Mouse (Mus musculus) midbrain, embryonic 10.5 days (tissue): Measurements from ENCODE around the gene Gm29797. TPM values are rescaled to one million over a fixed set of nuclear protein-coding genes. Genes with fewer than 3 reads are reported as not detected.

Experiments used
- DNase-seq: peaks from one replicate; pipeline ENCODE4 v3.0.0-alpha.2; 2017; ENCODE audit warnings: low spot score
- H3K27ac ChIP-seq: fragments of 300-500 bp; sonication (generic); replicated peaks from 2 replicates; pipeline ENCODE4 v1.5.1; 2016; ENCODE audit warnings: mild to moderate bottlenecking
- H3K27me3 ChIP-seq: fragments of 300-500 bp; sonication (generic); 2 replicates; pipeline ENCODE4 v1.6.1; 2016; ENCODE audit warnings: low read depth, mild to moderate bottlenecking; ENCODE audit not compliant: poor library complexity, severe bottlenecking
- H3K36me3 ChIP-seq: fragments of 300-500 bp; sonication (generic); 2 replicates; pipeline ENCODE4 v1.6.1; 2016; ENCODE audit warnings: mild to moderate bottlenecking, moderate library complexity
- H3K4me1 ChIP-seq: fragments of 300-500 bp; sonication (generic); 2 replicates; pipeline ENCODE4 v1.6.1; 2016
- H3K4me3 ChIP-seq: fragments of 300-500 bp; sonication (generic); 2 replicates; pipeline ENCODE4 v1.5.1; 2016; ENCODE audit warnings: mild to moderate bottlenecking, moderate library complexity
- H3K9me3 ChIP-seq: fragments of 300-500 bp; sonication (generic); replicated peaks from 2 replicates; pipeline ENCODE4 v1.6.1; 2016; ENCODE audit warnings: mild to moderate bottlenecking
- WGBS: fragments of 180-500 bp; shearing (Covaris S2); methylation state at CpG from one replicate; pipeline ENCODE4 v1.1.7; 2016; 5-methylcytosine and 5-hydroxymethylcytosine counted together
- polyA plus RNA-seq: library from polyadenylated mRNA; unstranded; fragments of >200 nt; fragmentation: Nextera tagmentation; extraction: Ambion mirVana; gene quantifications from 2 replicates; pipeline ENCODE4 v1.2.1, GENCODE M21; 2016

Gm29797 gene
- polyA plus RNA-seq, 1 experiment from 2014 or later, result 0.32 TPM

DNA sequence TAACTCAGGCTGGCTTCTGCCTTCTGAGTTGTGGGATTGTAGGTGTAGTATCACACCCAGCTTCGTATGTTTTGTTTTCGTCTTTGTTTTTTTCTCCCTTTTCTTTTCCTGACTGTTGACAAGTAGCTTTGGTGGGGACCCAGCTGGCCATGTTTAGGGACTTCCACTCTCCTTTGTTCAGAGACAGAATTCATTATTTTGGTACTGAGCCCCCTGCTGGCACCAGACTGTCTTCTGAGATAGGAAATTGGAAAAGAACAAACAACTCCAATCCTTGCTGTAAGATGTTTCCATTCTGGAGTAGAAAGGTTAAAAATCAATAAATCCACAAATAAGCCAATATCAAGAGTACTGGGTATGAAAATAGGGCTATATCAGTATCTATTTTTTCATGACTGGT, 19.6 kb downstream of the Gm29797 start:
- peaks cover 50% of the 10 kb centered on the region for H3K27me3 ChIP-seq
- no peak overlapping the region for H3K4me3 ChIP-seq
- WGBS, result 48% methylated on average over 2 of the region's 2 CpGs
- no peaks in the 10 kb centered on the region for H3K9me3 ChIP-seq
- no peaks in the 10 kb centered on the region for H3K36me3 ChIP-seq
- H3K4me1 ChIP-seq, result peaks cover 68% of the 10 kb centered on the region
- H3K27ac ChIP-seq, result peak overlapping the region; percentile 81
- peak; percentile 32 for DNase-seq

DNA sequence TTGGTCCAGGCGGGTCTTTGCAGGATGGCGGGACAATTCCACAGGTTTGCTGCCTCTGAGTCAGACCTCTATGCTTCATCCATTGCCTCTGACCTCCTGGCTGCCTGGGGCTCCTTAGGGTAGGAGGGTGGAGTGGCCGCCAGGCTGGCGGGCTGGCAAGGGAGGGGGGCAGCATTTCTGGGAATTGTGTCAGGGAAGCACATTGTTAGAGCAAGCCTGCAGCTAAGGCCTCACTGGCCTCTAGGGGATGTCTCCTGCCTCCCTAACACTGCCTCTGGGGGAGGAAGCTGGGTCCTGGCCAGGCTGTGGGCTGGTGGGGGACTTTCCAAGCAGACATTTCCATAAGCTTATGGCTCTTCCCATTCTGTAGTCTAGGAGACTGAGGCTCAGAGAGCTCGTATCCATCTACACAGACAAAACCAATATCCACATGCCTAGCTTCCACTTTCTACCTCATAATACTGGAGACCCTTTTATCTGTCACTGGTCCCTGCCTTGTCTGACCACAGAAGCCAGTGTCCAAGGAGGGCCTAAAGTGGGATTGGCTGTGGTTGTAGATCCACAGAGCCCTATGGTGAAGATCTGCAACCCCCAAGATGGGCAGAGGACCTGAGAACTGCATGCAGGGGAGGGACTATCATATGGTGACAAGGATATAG, 20.4 kb downstream of the Gm29797 start:
- WGBS, result 44% methylated on average over 5 of the region's 5 CpGs
- no peaks in the 10 kb centered on the region for H3K36me3 ChIP-seq
- peaks cover 64% of the 10 kb centered on the region for H3K4me1 ChIP-seq
- H3K9me3 ChIP-seq, result no peaks in the 10 kb centered on the region
- H3K4me3 ChIP-seq, result no peak overlapping the region
- no peak for DNase-seq
- H3K27ac ChIP-seq, result peak overlapping the region; percentile 81
- peaks cover 44% of the 10 kb centered on the region for H3K27me3 ChIP-seq

DNA sequence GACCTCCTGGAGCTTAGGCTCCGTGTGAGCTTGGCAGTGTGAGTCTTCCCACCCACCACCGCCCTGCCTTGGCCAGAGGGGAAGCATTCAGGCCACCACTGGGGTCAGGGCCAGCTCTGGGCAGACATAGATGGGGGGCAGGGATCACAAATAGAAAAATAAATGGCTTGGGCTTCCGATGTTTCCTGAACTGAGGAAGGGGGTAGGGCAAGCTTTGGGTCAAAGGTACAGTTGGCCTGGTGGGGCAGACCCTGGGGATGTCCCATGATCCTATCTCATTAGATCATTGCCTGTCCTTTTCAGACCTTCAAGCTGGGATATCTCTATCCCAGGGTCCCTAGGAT, 20.9 kb downstream of the Gm29797 start:
- Histone ChIP-seq H3K36me3 (no peaks in the 10 kb centered on the region), H3K4me3 (no peak overlapping the region), H3K9me3 (no peaks in the 10 kb centered on the region), H3K27me3 (peaks cover 39% of the 10 kb centered on the region), H3K4me1 (peaks cover 64% of the 10 kb centered on the region), H3K27ac (0 out of 2 replicates have a peak overlapping the region, but pooled peaks have one; percentile 28)
- DNase-seq, result no peak
- 65% methylated on average over 3 of the region's 3 CpGs for WGBS

DNA sequence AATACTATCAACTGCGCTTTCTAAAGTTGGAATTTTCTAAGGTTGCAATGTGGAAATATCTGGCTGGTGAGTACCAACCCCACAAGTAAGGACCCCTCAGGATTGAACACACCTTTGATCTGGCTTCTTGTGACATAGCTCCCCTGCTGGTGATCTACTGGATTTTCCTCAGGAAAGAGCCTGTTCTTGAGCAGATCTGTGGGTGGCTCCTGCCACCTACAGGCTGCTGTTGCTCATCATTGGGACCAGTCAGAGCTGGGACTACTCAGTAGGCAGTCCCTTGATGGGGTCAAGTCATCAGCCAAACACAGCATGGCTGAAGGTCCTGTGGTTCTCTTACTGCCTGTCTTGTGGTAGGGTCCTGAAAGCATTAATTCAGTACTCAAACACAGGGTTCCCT, 21.9 kb downstream of the Gm29797 start:
- H3K27ac ChIP-seq, result no peak overlapping the region
- H3K36me3 ChIP-seq, result no peaks in the 10 kb centered on the region
- H3K4me1 ChIP-seq, result peaks cover 56% of the 10 kb centered on the region
- peaks cover 29% of the 10 kb centered on the region for H3K27me3 ChIP-seq
- DNase-seq, result peak; percentile 65
- 28% methylated on average over 1 of the region's 1 CpGs for WGBS
- H3K4me3 ChIP-seq, result no peak overlapping the region
- no peaks in the 10 kb centered on the region for H3K9me3 ChIP-seq

DNA sequence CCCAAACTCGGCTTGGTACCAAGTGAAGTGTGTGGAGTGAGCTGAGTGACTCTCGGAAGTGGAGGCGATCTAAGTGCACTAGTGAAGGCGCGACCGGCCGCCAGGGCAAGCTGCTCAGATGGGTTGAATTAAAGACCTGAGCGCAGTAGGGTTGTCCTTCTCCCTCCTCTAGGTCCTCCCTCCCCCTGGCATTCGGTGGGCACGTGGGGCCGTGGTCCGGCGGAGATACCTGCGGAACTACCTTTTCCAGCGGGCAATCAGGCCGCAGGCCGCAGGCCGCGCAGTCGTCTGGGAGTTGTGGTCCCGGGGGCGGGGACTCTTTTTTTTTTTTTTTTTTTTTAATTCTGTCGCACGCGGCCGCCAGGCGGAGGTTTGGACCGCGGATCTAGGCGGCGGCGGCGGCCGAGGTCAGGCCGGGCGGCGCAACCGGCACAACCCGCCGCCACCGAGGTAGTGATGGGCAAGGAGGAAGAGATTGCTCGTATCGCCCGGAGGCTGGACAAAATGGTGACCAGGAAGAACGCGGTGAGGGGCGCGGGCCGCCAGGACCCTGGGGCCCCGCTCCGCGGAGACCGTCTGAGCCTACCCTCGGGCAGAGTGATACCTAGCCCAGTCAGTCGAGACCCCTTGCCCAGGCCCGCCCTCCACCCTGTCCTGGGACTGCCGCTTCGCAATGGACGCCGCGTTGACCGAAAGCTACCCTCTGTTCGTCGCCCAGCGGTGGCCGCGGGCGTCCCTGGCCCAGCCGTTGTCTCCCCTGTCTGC, 23.3 kb downstream of the Gm29797 start, which contains the start of gene Tcea2:
Gene Tcea2, plus strand, starts transcription at position 360 of the 765 bp plus-strand sequence.
- peak within 1 kb of the TSS; percentile 91 for H3K27ac ChIP-seq

DNA sequence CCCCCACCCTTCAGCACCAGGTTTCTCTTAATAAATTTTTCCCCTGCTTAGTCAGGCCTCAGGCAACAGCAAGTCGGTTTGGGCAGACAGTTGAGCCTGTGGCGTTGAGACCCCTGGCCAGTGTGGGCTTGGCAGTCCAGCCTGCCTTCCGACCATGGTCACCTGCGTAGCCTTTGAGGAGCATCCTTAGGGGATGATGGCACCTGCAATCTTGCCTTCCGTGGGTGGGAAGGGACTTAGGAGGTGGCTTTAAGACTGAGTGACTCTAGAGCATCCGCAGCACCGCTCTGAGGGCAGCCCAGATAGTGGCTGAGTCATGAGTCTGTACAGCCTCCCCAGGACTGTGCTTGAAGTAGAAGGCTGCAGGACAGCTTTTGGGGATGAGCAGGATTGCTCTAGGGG, 23.9 kb downstream of the Gm29797 start:
- H3K9me3 ChIP-seq, result no peaks in the 10 kb centered on the region
- WGBS, result 18% methylated on average over 7 of the region's 7 CpGs
- H3K4me1 ChIP-seq, result peaks cover 39% of the 10 kb centered on the region
- H3K27me3 ChIP-seq, result peaks cover 15% of the 10 kb centered on the region
- DNase-seq, result no peak
- peaks cover 3% of the 10 kb centered on the region for H3K36me3 ChIP-seq
- peak overlapping the region; percentile 76 for H3K4me3 ChIP-seq
- peak overlapping the region; percentile 91 for H3K27ac ChIP-seq

More for the DNA sequence above, 23.3 kb downstream of the Gm29797 start, which contains the start of gene Tcea2:
- no peaks in the 10 kb centered on the region for H3K36me3 ChIP-seq
- under 1% methylated on average over 69 of the region's 69 CpGs for WGBS
- peaks cover 15% of the 10 kb centered on the region for H3K27me3 ChIP-seq
- peak; percentile 78 for DNase-seq
- H3K4me1 ChIP-seq, result peaks cover 45% of the 10 kb centered on the region
- peak within 1 kb of the TSS; percentile 76 for H3K4me3 ChIP-seq
- no peaks in the 10 kb centered on the region for H3K9me3 ChIP-seq

DNA sequence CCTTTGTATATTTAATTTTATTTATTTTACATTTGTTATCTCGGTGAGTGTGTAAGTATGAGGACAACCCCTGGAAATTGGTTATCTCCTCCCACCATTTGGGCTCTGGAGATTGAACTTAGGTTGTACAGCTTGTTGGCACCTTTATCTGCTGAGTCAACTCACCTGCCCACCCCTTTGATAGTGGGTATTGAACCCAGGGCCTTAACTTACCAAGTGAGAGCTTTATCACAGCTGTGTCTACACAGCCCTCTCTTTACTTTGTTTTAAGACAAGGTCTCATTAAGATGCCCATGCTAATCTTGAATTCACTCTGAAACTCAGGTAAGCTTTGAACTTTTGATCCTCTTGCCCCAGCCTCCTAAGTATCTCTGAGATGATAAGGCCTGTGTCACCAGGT, 25.1 kb downstream of the Gm29797 start:
- WGBS, result 97% methylated on average over 1 of the region's 1 CpGs

DNA sequence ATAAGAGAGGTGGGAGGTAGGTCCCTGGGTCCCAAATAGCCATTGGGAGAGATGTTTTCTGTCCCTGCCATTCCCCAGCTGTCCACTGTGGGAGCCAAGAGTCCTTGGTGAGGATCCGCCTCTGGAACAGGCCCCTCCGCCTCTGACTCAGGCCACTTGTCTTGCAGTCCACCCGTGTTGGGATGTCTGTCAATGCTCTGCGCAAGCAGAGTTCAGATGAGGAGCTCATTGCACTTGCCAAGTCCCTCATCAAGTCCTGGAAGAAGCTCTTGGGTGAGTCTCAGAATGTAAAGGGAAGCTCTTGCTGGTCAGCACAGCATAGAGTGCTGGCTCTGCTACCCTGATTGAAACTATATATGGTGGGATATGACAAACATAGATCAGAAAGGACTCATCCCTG, 26.5 kb downstream of the Gm29797 start:
- Histone ChIP-seq H3K36me3 (peaks cover 30% of the 10 kb centered on the region), H3K9me3 (no peaks in the 10 kb centered on the region), H3K4me1 (peaks cover 20% of the 10 kb centered on the region), H3K27me3 (peaks cover 9% of the 10 kb centered on the region; the same call in 1 of the 2 replicates), H3K27ac (no peak overlapping the region), H3K4me3 (no peak overlapping the region)
- no peak for DNase-seq
- 69% methylated on average over 4 of the region's 4 CpGs for WGBS

More for the DNA sequence above, 25.1 kb downstream of the Gm29797 start:
- H3K4me1 ChIP-seq, result peaks cover 26% of the 10 kb centered on the region
- H3K9me3 ChIP-seq, result no peaks in the 10 kb centered on the region
- H3K27me3 ChIP-seq, result peaks cover 15% of the 10 kb centered on the region
- no peak overlapping the region for H3K27ac ChIP-seq
- DNase-seq, result no peak
- no peak overlapping the region for H3K4me3 ChIP-seq
- H3K36me3 ChIP-seq, result peaks cover 15% of the 10 kb centered on the region

DNA sequence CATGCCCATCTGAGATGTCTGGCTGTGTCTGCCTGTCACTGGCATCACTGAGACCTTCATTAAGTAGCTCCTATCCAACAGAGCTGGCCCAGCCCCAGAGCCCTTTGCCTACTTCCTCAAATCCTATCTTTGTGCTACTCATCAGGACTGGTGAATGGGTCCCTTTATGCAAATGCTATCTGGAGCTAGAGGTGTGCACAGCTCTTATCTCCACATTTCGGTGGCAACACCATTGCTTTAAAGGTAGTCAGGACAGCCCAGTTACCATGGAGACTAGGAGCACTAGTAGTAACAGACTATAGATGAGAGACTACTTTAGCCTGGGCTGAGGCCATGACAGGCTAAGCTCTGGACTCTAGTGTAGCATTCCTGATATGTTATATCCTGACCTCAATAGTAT, 27.9 kb downstream of the Gm29797 start:
- Histone ChIP-seq H3K36me3 (peaks cover 43% of the 10 kb centered on the region), H3K4me1 (peaks cover 14% of the 10 kb centered on the region), H3K4me3 (no peak overlapping the region), H3K27ac (no peak overlapping the region), H3K9me3 (no peaks in the 10 kb centered on the region), H3K27me3 (peaks cover 9% of the 10 kb centered on the region; the same call in 1 of the 2 replicates)
- DNase-seq, result no peak
- 85% methylated on average over 1 of the region's 1 CpGs for WGBS

DNA sequence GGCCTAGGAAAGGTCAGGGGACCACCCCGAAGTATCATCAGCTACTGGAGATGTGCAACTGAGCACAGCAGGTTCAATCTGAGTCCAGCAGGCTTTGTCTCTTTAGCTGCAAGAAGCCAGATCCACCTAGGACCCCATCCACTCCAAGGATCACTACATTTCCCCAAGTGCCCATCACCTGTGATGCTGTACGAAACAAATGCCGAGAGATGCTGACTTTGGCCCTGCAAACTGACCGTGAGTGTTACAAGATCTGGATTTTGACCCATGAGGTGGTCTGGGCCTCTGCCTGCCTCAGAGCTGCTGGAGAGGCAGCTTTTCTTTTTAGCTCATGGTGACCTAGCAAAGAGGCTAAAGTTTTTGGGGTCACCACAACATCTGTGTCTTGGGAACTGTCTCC, 28.9 kb downstream of the Gm29797 start:
- whole genome bisulfite sequencing, result 96% methylated on average over 4 of the region's 4 CpGs
- no peak for DNase-seq
- H3K9me3 ChIP-seq, result no peaks in the 10 kb centered on the region
- peaks cover 43% of the 10 kb centered on the region for H3K36me3 ChIP-seq
- H3K27ac ChIP-seq, result no peak overlapping the region
- H3K4me3 ChIP-seq, result no peak overlapping the region
- peaks cover 9% of the 10 kb centered on the region; the same call in 1 of the 2 replicates for H3K27me3 ChIP-seq
- peaks cover 6% of the 10 kb centered on the region for H3K4me1 ChIP-seq

DNA sequence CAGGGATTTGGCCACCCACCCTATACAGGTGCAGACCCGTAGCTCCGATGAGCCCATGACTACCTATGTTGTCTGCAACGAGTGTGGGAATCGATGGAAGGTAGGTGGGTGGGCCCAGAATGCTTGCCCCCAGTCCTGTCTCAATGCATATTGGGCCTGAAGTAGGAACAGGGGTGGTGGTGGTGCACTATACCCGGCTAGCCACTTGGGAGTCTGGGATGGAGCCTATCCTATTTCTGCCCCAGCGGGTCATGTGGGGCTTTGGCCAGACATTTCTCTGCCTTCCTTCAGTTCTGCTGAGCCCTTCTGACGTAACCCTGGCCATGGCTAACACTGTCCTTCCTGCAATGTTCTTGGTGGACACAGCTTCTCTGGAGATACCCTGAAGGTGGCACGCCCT, 30.8 kb downstream of the Gm29797 start:
- H3K9me3 ChIP-seq, result no peaks in the 10 kb centered on the region
- peaks cover 10% of the 10 kb centered on the region for H3K4me1 ChIP-seq
- H3K27me3 ChIP-seq, result no peaks in the 10 kb centered on the region
- WGBS, result 90% methylated on average over 8 of the region's 8 CpGs
- H3K36me3 ChIP-seq, result peaks cover 43% of the 10 kb centered on the region
- H3K27ac ChIP-seq, result no peak overlapping the region
- H3K4me3 ChIP-seq, result no peak overlapping the region
- no peak for DNase-seq

DNA sequence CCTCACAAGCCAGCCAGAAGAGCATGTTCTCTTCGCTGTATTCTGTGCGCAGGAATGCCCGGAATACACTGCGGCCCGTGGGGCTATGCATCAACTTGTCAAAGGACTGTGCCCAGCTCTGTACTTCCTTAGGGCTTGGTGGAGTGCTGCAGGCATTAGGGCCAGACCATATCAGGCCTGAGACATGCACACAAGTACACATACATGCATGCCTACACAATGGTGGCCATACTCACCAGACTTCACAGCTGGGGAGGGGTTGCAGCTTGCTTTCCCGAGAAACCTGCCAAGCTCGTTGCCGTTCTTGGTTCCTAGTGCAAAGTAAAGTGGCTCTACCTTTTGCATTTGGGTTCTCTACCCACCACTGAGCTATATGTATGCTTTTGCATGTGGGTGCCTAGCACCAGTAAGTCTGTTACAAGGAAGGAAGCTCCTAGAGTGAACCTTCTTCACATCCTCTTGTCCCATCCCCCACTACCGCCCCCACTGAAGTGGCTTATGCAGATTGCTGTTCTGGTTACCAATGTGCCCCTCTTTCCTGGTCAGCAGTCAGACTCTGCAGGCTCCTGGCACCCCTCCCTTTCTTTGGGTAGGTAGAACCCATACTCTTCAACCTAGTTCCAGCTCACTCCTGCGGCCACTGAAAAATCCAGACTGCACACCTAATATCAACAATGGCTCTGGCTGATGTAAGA, 32.8 kb downstream of the Gm29797 start:
- Histone ChIP-seq H3K36me3 (peaks cover 43% of the 10 kb centered on the region), H3K9me3 (no peaks in the 10 kb centered on the region)
- no peak for DNase-seq

More for the DNA sequence above, 32.8 kb downstream of the Gm29797 start:
- H3K4me3 ChIP-seq, result no peak overlapping the region
- WGBS, result 90% methylated on average over 10 of the region's 10 CpGs
- H3K27me3 ChIP-seq, result 0 out of 2 replicates have a peak, but pooled peaks cover 3% of the 10 kb centered on the region
- H3K4me1 ChIP-seq, result peaks cover 30% of the 10 kb centered on the region
- no peak overlapping the region for H3K27ac ChIP-seq
